Mouse (Mus musculus): Measurements from ENCODE around the gene Crtc1. TPM values are rescaled to one million over a fixed set of nuclear protein-coding genes. Genes with fewer than 3 reads are reported as not detected.

The Crtc1 gene
- total RNA-seq, 2 experiments from 2014 or later, result 98.8 to 105 TPM

Other genes starting within 250 kb of the Crtc1 start
- 10 to 100 TPM; 26.1 to 26.6 TPM for gene Slc25a42, start 227.3 kb downstream of the Crtc1 start, total RNA-seq (2021)
- gene Sugp2, start 205.4 kb downstream of the Crtc1 start, total RNA-seq (2021), result 100 to 1,000 TPM; 134 to 140 TPM
- gene Armc6, start 205.1 kb downstream of the Crtc1 start, total RNA-seq (2021), result 10 to 100 TPM; 84.6 to 85.4 TPM
- 1 to 10 TPM; 7.9 to 9.4 TPM for gene Homer3, start 156.8 kb downstream of the Crtc1 start, total RNA-seq (2021)
- gene Ddx49, start 137.1 kb downstream of the Crtc1 start, total RNA-seq (2021), result 10 to 100 TPM; 64.9 to 65.2 TPM
- 100 to 1,000 TPM; 124 to 134 TPM for gene Cope, start 137.1 kb downstream of the Crtc1 start, total RNA-seq (2021)
- gene Cers1, start 123.8 kb downstream of the Crtc1 start, total RNA-seq (2021), result 10 to 100 TPM; 97.9 to 98.4 TPM
- gene Gdf1, start 109.8 kb downstream of the Crtc1 start, total RNA-seq (2021), result 10 to 100 TPM in 1 of 2 experiments, 1 to 10 TPM in 1; 6.6 to 13.0 TPM
- gene Upf1, start 86.3 kb downstream of the Crtc1 start, total RNA-seq (2021), result 10 to 100 TPM; 46.9 to 48.1 TPM
- under 1 TPM in 1 of 2 experiments, not detected in 1; 0.14 TPM for gene Comp, start 66.0 kb downstream of the Crtc1 start, total RNA-seq (2021)
- gene Klhl26, start 37.4 kb upstream of the Crtc1 start, total RNA-seq (2021), result 10 to 100 TPM; 33.1 to 33.8 TPM
- gene Tmem59l, start 47.8 kb upstream of the Crtc1 start, total RNA-seq (2021), result 100 to 1,000 TPM; 146 to 159 TPM
- 1 to 10 TPM; 7.0 to 9.5 TPM for gene Crlf1, start 53.6 kb upstream of the Crtc1 start, total RNA-seq (2021)
- 100 to 1,000 TPM in 1 of 2 experiments, 10 to 100 TPM in 1; 95.1 to 106 TPM for gene Rex1bd, start 67.2 kb upstream of the Crtc1 start, total RNA-seq (2021)
- gene Uba52, start 71.2 kb upstream of the Crtc1 start, total RNA-seq (2021), result 1,000 to 10,000 TPM in 1 of 2 experiments, 100 to 1,000 TPM in 1; 991 to 1,007 TPM
- gene Fkbp8, start 88.1 kb upstream of the Crtc1 start, total RNA-seq (2021), result 100 to 1,000 TPM; 361 to 375 TPM
- 10 to 100 TPM; 37.5 to 41.2 TPM for gene Kxd1, start 88.4 kb upstream of the Crtc1 start, total RNA-seq (2021)
- 10 to 100 TPM; 15.1 to 18.5 TPM for gene Ell, start 99.9 kb upstream of the Crtc1 start, total RNA-seq (2021)
- 10 to 100 TPM; 46.6 to 53.2 TPM for gene Isyna1, start 154.8 kb upstream of the Crtc1 start, total RNA-seq (2021)
- 100 to 1,000 TPM; 236 to 250 TPM for gene Ssbp4, start 169.3 kb upstream of the Crtc1 start, total RNA-seq (2021)
- gene Lrrc25, start 176.6 kb upstream of the Crtc1 start, total RNA-seq (2021), result 1 to 10 TPM in 1 of 2 experiments, under 1 TPM in 1; 0.94 to 1.1 TPM
- gene Gdf15, start 192.9 kb upstream of the Crtc1 start, total RNA-seq (2021), result not detected
- 10 to 100 TPM; 11.5 to 15.9 TPM for gene Pgpep1, start 220.8 kb upstream of the Crtc1 start, total RNA-seq (2021)
- gene Lsm4, start 233.7 kb upstream of the Crtc1 start, total RNA-seq (2021), result 10 to 100 TPM; 68.2 to 80.4 TPM

Data from left cerebral cortex, postnatal 10 days (tissue).